Mouse (Mus musculus): Measurements from ENCODE around the gene Lamc1.

- TF ChIP-seq CHD2 (IDR thresholded peaks at IDR 0.05; ENCODE audit: low read length) (no peak), CTCF (IDR thresholded peaks at IDR 0.05 in 2 of 3, conservative IDR thresholded peaks at IDR 0.05 in 1 of 3; ENCODE audit: control insufficient read depth in 1 of 3, insufficient read depth in 1 of 3, low read depth in 2 of 3, low read length in 3 of 3, poor library complexity in 1 of 3, severe bottlenecking in 1 of 3) (no peak), EP300 (IDR thresholded peaks at IDR 0.05; ENCODE audit: low read depth in 1 of 2, low read length in 2 of 2) (no peak), ZNF384 (IDR thresholded peaks at IDR 0.05; ENCODE audit: low read depth, low read length) (no peak), SMC3 (IDR thresholded peaks at IDR 0.05; ENCODE audit: low read depth, low read length) (no peak), POLR2A (IDR thresholded peaks at IDR 0.05; ENCODE audit: control insufficient read depth in 1 of 2, insufficient read depth in 1 of 2, low read depth in 1 of 2, low read length in 2 of 2, poor library complexity in 1 of 2) (no peak), GATA1 (IDR thresholded peaks at IDR 0.05; ENCODE audit: low read depth, low read length) (no peak), MYC (IDR thresholded peaks at IDR 0.05; ENCODE audit: low read depth, low read length) (no peak), ZMIZ1 (IDR thresholded peaks at IDR 0.05; ENCODE audit: low read depth, low read length) (no peak), RCOR1 (IDR thresholded peaks at IDR 0.05; ENCODE audit: low read depth, low read length) (peak; percentile 42; the same call in 1 of the 2 replicates), MAZ (IDR thresholded peaks at IDR 0.05; ENCODE audit: low read depth, low read length) (no peak)
Measured at GRCm38 (mm10) chr1:153172291-153172731, 160.3 kb downstream of the Lamc1 start.

All from MEL (cell line).